Mouse (Mus musculus): ENCODE data around the gene Gtf2i.

DNA sequence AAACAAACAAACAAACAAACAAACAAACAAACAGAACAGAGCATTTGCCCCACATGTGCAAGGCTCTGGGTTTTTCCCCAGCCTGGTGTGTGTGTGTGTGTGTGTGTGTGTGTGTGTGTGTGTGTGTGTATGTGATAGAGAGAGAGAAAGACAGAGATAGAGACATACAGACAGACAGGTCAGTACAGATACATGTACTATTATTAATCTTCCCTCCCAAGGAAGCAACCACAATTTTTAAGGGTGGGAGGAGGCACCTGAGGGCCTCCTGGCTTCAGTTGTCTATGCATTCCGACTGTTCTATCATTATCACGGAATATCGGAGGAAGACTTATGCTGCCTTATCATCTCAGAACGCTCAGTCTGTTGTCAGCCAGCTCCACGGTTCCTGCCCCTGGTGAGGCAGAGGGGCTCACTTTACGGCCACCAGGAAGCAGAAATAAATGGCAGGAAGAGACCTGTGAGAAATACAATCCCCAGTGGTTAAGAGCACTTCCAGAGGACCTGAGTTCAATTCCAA lies 14.0 kb upstream of the Gtf2i start:
- no peak for TF ChIP-seq POLR2A (IDR thresholded peaks at IDR 0.05; ENCODE audit: low read depth, low read length)
- no peak for TF ChIP-seq CTCF (IDR thresholded peaks at IDR 0.05; ENCODE audit: extremely low read depth, insufficient read depth, insufficient read length, insufficient replicate concordance)
